Mouse (Mus musculus): ENCODE measurements around the gene Gm10309. TPM values are rescaled to one million over a fixed set of nuclear protein-coding genes. Genes with fewer than 3 reads are reported as not detected.

Gm10309 gene
- polyA plus RNA-seq, 1 experiment from 2014 or later: 0.11 TPM

GRCm38 (mm10) chr17:86507342-86508211 lies 2.5 kb upstream of the Gm10309 start:
- ATAC-seq (ENCODE audit: low read depth) (no peak), DNase-seq (ENCODE audit: low spot score) (peak; percentile 62)
- H3K36me3 ChIP-seq (ENCODE audit: control insufficient read depth, insufficient read depth, low read length): no peaks in the 10 kb centered on the region
- no peak overlapping the region for H3K4me3 ChIP-seq (ENCODE audit: low read depth, low read length)
- no peaks in the 10 kb centered on the region for H3K4me1 ChIP-seq (ENCODE audit: control insufficient read depth, insufficient read depth, low read length)
- H3K27me3 ChIP-seq (replicated peaks; ENCODE audit: control insufficient read depth, insufficient read depth, low read length): no peaks in the 10 kb centered on the region
- WGBS: 54% methylated on average over 19 of the region's 19 CpGs
- H3K9ac ChIP-seq (ENCODE audit: low read depth, low read length): no peak overlapping the region
- no peaks in the 10 kb centered on the region for H3K9me3 ChIP-seq (ENCODE audit: control insufficient read depth, low read length)
- H3K4me2 ChIP-seq (ENCODE audit: low read depth, low read length): no peak overlapping the region
- H3K27ac ChIP-seq (replicated peaks; ENCODE audit: low read depth, low read length): peak overlapping the region; percentile 49

- no peaks in the 10 kb centered on the region for H3K4me1 ChIP-seq (ENCODE audit: control insufficient read depth, insufficient read depth, low read length)
- 55% methylated on average over 5 of the region's 5 CpGs for WGBS
- DNase-seq (ENCODE audit: low spot score) (peak; percentile 26), ATAC-seq (ENCODE audit: low read depth) (no peak)
- no peak overlapping the region for H3K9ac ChIP-seq (ENCODE audit: low read depth, low read length)
- H3K27ac ChIP-seq (replicated peaks; ENCODE audit: low read depth, low read length): peak overlapping the region; percentile 56
- no peak overlapping the region for H3K4me2 ChIP-seq (ENCODE audit: low read depth, low read length)
- no peak overlapping the region for H3K4me3 ChIP-seq (ENCODE audit: low read depth, low read length)
- H3K36me3 ChIP-seq (ENCODE audit: control insufficient read depth, insufficient read depth, low read length): no peaks in the 10 kb centered on the region
- no peaks in the 10 kb centered on the region for H3K9me3 ChIP-seq (ENCODE audit: control insufficient read depth, low read length)
- H3K27me3 ChIP-seq (replicated peaks; ENCODE audit: control insufficient read depth, insufficient read depth, low read length): no peaks in the 10 kb centered on the region
Observed at GRCm38 (mm10) chr17:86506881-86507280, 1.8 kb upstream of the Gm10309 start.

GRCm38 (mm10) chr17:86503208-86503897 lies 1.7 kb downstream of the Gm10309 start:
- DNase-seq (ENCODE audit: low spot score) (no peak), ATAC-seq (ENCODE audit: low read depth) (no peak)
- H3K27ac ChIP-seq (replicated peaks; ENCODE audit: low read depth, low read length): no peak overlapping the region
- H3K27me3 ChIP-seq (replicated peaks; ENCODE audit: control insufficient read depth, insufficient read depth, low read length): no peaks in the 10 kb centered on the region
- no peak overlapping the region for H3K9ac ChIP-seq (ENCODE audit: low read depth, low read length)
- WGBS: 94% methylated on average over 9 of the region's 9 CpGs
- no peaks in the 10 kb centered on the region for H3K36me3 ChIP-seq (ENCODE audit: control insufficient read depth, insufficient read depth, low read length)
- no peak overlapping the region for H3K4me2 ChIP-seq (ENCODE audit: low read depth, low read length)
- H3K4me1 ChIP-seq (ENCODE audit: control insufficient read depth, insufficient read depth, low read length): peaks cover 19% of the 10 kb centered on the region
- H3K9me3 ChIP-seq (ENCODE audit: control insufficient read depth, low read length): no peaks in the 10 kb centered on the region
- no peak overlapping the region for H3K4me3 ChIP-seq (ENCODE audit: low read depth, low read length)

GRCm38 (mm10) chr17:86501393-86501792 lies 3.6 kb downstream of the Gm10309 start:
- Histone ChIP-seq H3K9ac (ENCODE audit: low read depth, low read length) (no peak overlapping the region), H3K27ac (replicated peaks; ENCODE audit: low read depth, low read length) (no peak overlapping the region), H3K4me2 (ENCODE audit: low read depth, low read length) (no peak overlapping the region), H3K27me3 (replicated peaks; ENCODE audit: control insufficient read depth, insufficient read depth, low read length) (no peaks in the 10 kb centered on the region), H3K36me3 (ENCODE audit: control insufficient read depth, insufficient read depth, low read length) (no peaks in the 10 kb centered on the region), H3K4me3 (ENCODE audit: low read depth, low read length) (no peak overlapping the region), H3K4me1 (ENCODE audit: control insufficient read depth, insufficient read depth, low read length) (peaks cover 20% of the 10 kb centered on the region), H3K9me3 (ENCODE audit: control insufficient read depth, low read length) (no peaks in the 10 kb centered on the region)
- 90% methylated on average over 4 of the region's 4 CpGs for WGBS
- DNase-seq (ENCODE audit: low spot score): no peak
- ATAC-seq (ENCODE audit: low read depth): no peak

GRCm38 (mm10) chr17:86499359-86500045 lies 5.5 kb downstream of the Gm10309 start:
- H3K4me2 ChIP-seq (ENCODE audit: low read depth, low read length): peak overlapping the region; percentile 20
- H3K27me3 ChIP-seq (replicated peaks; ENCODE audit: control insufficient read depth, insufficient read depth, low read length): no peaks in the 10 kb centered on the region
- peaks cover 20% of the 10 kb centered on the region for H3K4me1 ChIP-seq (ENCODE audit: control insufficient read depth, insufficient read depth, low read length)
- ATAC-seq (ENCODE audit: low read depth) (peak; percentile 76), DNase-seq (ENCODE audit: low spot score) (peak; percentile 72)
- no peaks in the 10 kb centered on the region for H3K36me3 ChIP-seq (ENCODE audit: control insufficient read depth, insufficient read depth, low read length)
- no peak overlapping the region for H3K4me3 ChIP-seq (ENCODE audit: low read depth, low read length)
- H3K9ac ChIP-seq (ENCODE audit: low read depth, low read length): 0 out of 2 replicates have a peak overlapping the region, but pooled peaks have one; percentile 25
- peak overlapping the region; percentile 70 for H3K27ac ChIP-seq (replicated peaks; ENCODE audit: low read depth, low read length)
- 26% methylated on average over 15 of the region's 15 CpGs for WGBS
- H3K9me3 ChIP-seq (ENCODE audit: control insufficient read depth, low read length): no peaks in the 10 kb centered on the region

- Histone ChIP-seq H3K9ac (ENCODE audit: low read depth, low read length) (no peak overlapping the region), H3K4me3 (ENCODE audit: low read depth, low read length) (no peak overlapping the region), H3K4me1 (ENCODE audit: control insufficient read depth, insufficient read depth, low read length) (peaks cover 20% of the 10 kb centered on the region), H3K4me2 (ENCODE audit: low read depth, low read length) (no peak overlapping the region), H3K27ac (replicated peaks; ENCODE audit: low read depth, low read length) (no peak overlapping the region), H3K9me3 (ENCODE audit: control insufficient read depth, low read length) (no peaks in the 10 kb centered on the region), H3K36me3 (ENCODE audit: control insufficient read depth, insufficient read depth, low read length) (0 out of 2 replicates have a peak, but pooled peaks cover under 1% of the 10 kb centered on the region), H3K27me3 (replicated peaks; ENCODE audit: control insufficient read depth, insufficient read depth, low read length) (no peaks in the 10 kb centered on the region)
- no peak for DNase-seq (ENCODE audit: low spot score)
- no peak for ATAC-seq (ENCODE audit: low read depth)
- 72% methylated on average over 4 of the region's 4 CpGs for WGBS
Observed at GRCm38 (mm10) chr17:86497302-86497701, 7.7 kb downstream of the Gm10309 start.

GRCm38 (mm10) chr17:86496123-86496771 lies 8.8 kb downstream of the Gm10309 start:
- H3K4me3 ChIP-seq (ENCODE audit: low read depth, low read length): no peak overlapping the region
- H3K9ac ChIP-seq (ENCODE audit: low read depth, low read length): no peak overlapping the region
- 0 out of 2 replicates have a peak, but pooled peaks cover 5% of the 10 kb centered on the region for H3K36me3 ChIP-seq (ENCODE audit: control insufficient read depth, insufficient read depth, low read length)
- no peaks in the 10 kb centered on the region for H3K27me3 ChIP-seq (replicated peaks; ENCODE audit: control insufficient read depth, insufficient read depth, low read length)
- H3K4me2 ChIP-seq (ENCODE audit: low read depth, low read length): no peak overlapping the region
- ATAC-seq (ENCODE audit: low read depth): peak; percentile 71; the same call in 1 of the 2 replicates
- H3K9me3 ChIP-seq (ENCODE audit: control insufficient read depth, low read length): no peaks in the 10 kb centered on the region
- peaks cover 20% of the 10 kb centered on the region for H3K4me1 ChIP-seq (ENCODE audit: control insufficient read depth, insufficient read depth, low read length)
- WGBS: 78% methylated on average over 9 of the region's 9 CpGs
- DNase-seq (ENCODE audit: low spot score): peak; percentile 89
- H3K27ac ChIP-seq (replicated peaks; ENCODE audit: low read depth, low read length): no peak overlapping the region

GRCm38 (mm10) chr17:86494895-86495294 lies 10.1 kb downstream of the Gm10309 start:
- no peak for ATAC-seq (ENCODE audit: low read depth)

More at GRCm38 (mm10) chr17:86494895-86495294, 10.1 kb downstream of the Gm10309 start:
- H3K4me3 ChIP-seq (ENCODE audit: low read depth, low read length): no peak overlapping the region
- no peaks in the 10 kb centered on the region for H3K27me3 ChIP-seq (replicated peaks; ENCODE audit: control insufficient read depth, insufficient read depth, low read length)
- H3K9me3 ChIP-seq (ENCODE audit: control insufficient read depth, low read length): no peaks in the 10 kb centered on the region
- 64% methylated on average over 6 of the region's 6 CpGs for WGBS
- DNase-seq (ENCODE audit: low spot score): no peak
- H3K4me2 ChIP-seq (ENCODE audit: low read depth, low read length): no peak overlapping the region
- H3K9ac ChIP-seq (ENCODE audit: low read depth, low read length): no peak overlapping the region
- H3K27ac ChIP-seq (replicated peaks; ENCODE audit: low read depth, low read length): no peak overlapping the region
- 0 out of 2 replicates have a peak, but pooled peaks cover 5% of the 10 kb centered on the region for H3K36me3 ChIP-seq (ENCODE audit: control insufficient read depth, insufficient read depth, low read length)
- peaks cover 17% of the 10 kb centered on the region for H3K4me1 ChIP-seq (ENCODE audit: control insufficient read depth, insufficient read depth, low read length)

Data from embryonic facial prominence, embryonic 14.5 days (tissue).